ENCODE assay signal across 16 mouse cellular contexts in the genomic region with DNA sequence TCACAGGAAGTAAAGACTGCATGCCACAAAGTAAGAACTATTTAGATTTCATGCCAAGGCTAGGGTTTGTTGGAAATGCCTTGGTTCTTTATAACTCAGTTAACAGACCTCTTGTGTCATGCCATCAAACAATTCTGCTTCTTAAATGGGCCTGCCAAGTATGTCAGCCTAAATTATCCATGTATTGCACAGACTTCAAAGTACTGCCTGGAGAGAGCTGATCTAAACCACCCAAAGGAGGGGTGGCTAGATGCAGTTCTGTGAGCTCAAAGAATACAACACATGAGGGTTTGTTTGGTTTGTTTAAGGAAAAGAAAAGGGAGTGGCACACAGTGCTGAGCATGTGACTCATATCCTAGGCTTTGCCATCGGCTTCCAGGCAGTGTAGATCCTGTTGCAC. TPM values are rescaled to one million over a fixed set of nuclear protein-coding genes. Genes with fewer than 3 reads are reported as not detected.
DNase-seq lines count a peak whose midpoint lies in the region; ATAC-seq and TF ChIP-seq lines count a peak whose summit lies in the region.
"Had no signal": no experiment of that assay in that cellular context is flagged by ENCODE, and none has a peak within 500 bp of the region (broad histone marks: within the 10 kb centered on the region; RNA-seq: fewer than 3 reads in every experiment).

No protein-coding gene starts in this region.

- peaks cover 27% of the 10 kb centered on the region; the same call in 1 of the 2 replicates for H3K36me3 ChIP-seq in embryonic facial prominence, embryonic 15.5 days
- peaks cover 36% of the 10 kb centered on the region for H3K36me3 ChIP-seq in intestine, postnatal 0 days (ENCODE audit: control insufficient read depth, insufficient read depth)

- peak; percentile 73 for ATAC-seq in embryonic facial prominence, embryonic 15.5 days (ENCODE audit: insufficient number of reproducible peaks, low FRiP score, low TSS enrichment, low read depth)
- ATAC-seq in intestine, postnatal 0 days = peak; percentile 47; the same call in 1 of the 2 replicates

- 18% methylated on average over 1 of the region's 1 CpGs for WGBS in embryonic facial prominence, embryonic 15.5 days
- WGBS in intestine, postnatal 0 days = 21% methylated on average over 1 of the region's 1 CpGs

- TF ChIP-seq CTCF in intestine, postnatal 0 days (IDR thresholded peaks at IDR 0.05; ENCODE audit: low read depth) = no peak

- H3K4me1 ChIP-seq in embryonic facial prominence, embryonic 15.5 days = peaks cover 22% of the 10 kb centered on the region
- no peaks in the 10 kb centered on the region for H3K4me1 ChIP-seq in intestine, postnatal 0 days (replicated peaks; ENCODE audit: control insufficient read depth, insufficient read depth, low read length)
- H3K4me1 ChIP-seq: hindbrain, embryonic 10.5 days; liver, embryonic 13.5 days had no signal

- no peak overlapping the region for H3K4me3 ChIP-seq in embryonic facial prominence, embryonic 15.5 days (replicated peaks)
- no peak overlapping the region for H3K4me3 ChIP-seq in intestine, postnatal 0 days (ENCODE audit: low read depth, low read length)
- H3K4me3 ChIP-seq: heart, embryonic 13.5 days; hindbrain, embryonic 10.5 days; layer of hippocampus, adult 2 months; liver, embryonic 13.5 days had no signal

- no peaks in the 10 kb centered on the region for H3K27me3 ChIP-seq in embryonic facial prominence, embryonic 15.5 days
- no peaks in the 10 kb centered on the region for H3K27me3 ChIP-seq in intestine, postnatal 0 days (replicated peaks; ENCODE audit: control insufficient read depth, insufficient read depth, low read length)
- H3K27me3 ChIP-seq: heart, embryonic 13.5 days; liver, embryonic 13.5 days had no signal

- peak overlapping the region; percentile 65 for H3K27ac ChIP-seq in embryonic facial prominence, embryonic 15.5 days (replicated peaks)
- no peak overlapping the region for H3K27ac ChIP-seq in intestine, postnatal 0 days (ENCODE audit: low read depth, low read length)
- H3K27ac ChIP-seq: heart, embryonic 13.5 days; hindbrain, embryonic 10.5 days; layer of hippocampus, adult 2 months; liver, embryonic 13.5 days had no signal

- DNase-seq in heart, adult 11 months = peak; percentile 5
- no peak for DNase-seq in heart, adult 18-20 months
- peak; percentile 40 for DNase-seq in 416B (ENCODE audit: low read depth)
- no peak for DNase-seq in layer of hippocampus, adult 18-20 months (ENCODE audit: low spot score in 2 of 2)
- no peak for DNase-seq in ovary, postnatal 14 days (ENCODE audit: low spot score)
- DNase-seq in right cerebral cortex, postnatal 25 days = no peak
- DNase-seq: cerebellum, postnatal 25 days; gastrocnemius, postnatal 14 days; kidney, adult 9 months; liver, embryonic 13.5 days; right cerebral cortex, postnatal 4 days had no signal

- H3K9ac ChIP-seq in embryonic facial prominence, embryonic 15.5 days = no peak overlapping the region
- no peak overlapping the region for H3K9ac ChIP-seq in intestine, postnatal 0 days (ENCODE audit: low read depth, low read length)
- H3K9ac ChIP-seq: heart, embryonic 13.5 days; liver, embryonic 13.5 days had no signal

- no peak overlapping the region for H3K4me2 ChIP-seq in embryonic facial prominence, embryonic 15.5 days (replicated peaks)
- no peak overlapping the region for H3K4me2 ChIP-seq in intestine, postnatal 0 days (replicated peaks; ENCODE audit: low read depth)
- H3K4me2 ChIP-seq: heart, embryonic 13.5 days; liver, embryonic 13.5 days had no signal

- no peaks in the 10 kb centered on the region for H3K9me3 ChIP-seq in embryonic facial prominence, embryonic 15.5 days (replicated peaks)
- no peaks in the 10 kb centered on the region for H3K9me3 ChIP-seq in intestine, postnatal 0 days (ENCODE audit: control insufficient read depth)
- H3K9me3 ChIP-seq: heart, embryonic 13.5 days; hindbrain, embryonic 10.5 days; liver, embryonic 13.5 days had no signal

RNA-seq across cellular contexts. Expression of a gene that starts 40.6 kb away (rescaled TPM):
- 10 to 100 TPM; 47.8 to 51.2 TPM for total RNA-seq in heart, adult 18-20 months (2021)
- polyA plus RNA-seq in embryonic facial prominence, embryonic 15.5 days (2015; fragmentation: Nextera tagmentation; extraction: Ambion mirVana) = 121 and 123 TPM in 2 replicates
- 59.2 and 61.5 TPM in 2 replicates for polyA plus RNA-seq in intestine, postnatal 0 days (2015; fragmentation: Nextera tagmentation; extraction: Ambion mirVana)
- total RNA-seq in layer of hippocampus, adult 18-20 months (2021) = 10 to 100 TPM; 63.3 to 68.2 TPM

Comparison
In these comparisons a context has a peak if more than half of its experiments do, and no peak if none do; other contexts are left out.
1. DNase-seq: peak in heart, adult 11 months (single experiment) and 416B (single experiment); none in heart, adult 18-20 months (0 of 2), layer of hippocampus, adult 18-20 months (0 of 2), ovary, postnatal 14 days (single experiment) and right cerebral cortex, postnatal 25 days (single experiment).